Mouse (Mus musculus) CD4-positive, CD25-positive, alpha-beta regulatory T cell (primary cell): Measurements from ENCODE around the gene Lce1j. TPM values are rescaled to one million over a fixed set of nuclear protein-coding genes. Genes with fewer than 3 reads are reported as not detected.

Source experiments
- polyA plus RNA-seq: library from polyadenylated mRNA; unstranded; fragments of 100-300 nt; shearing (Covaris generic); gene quantifications from one replicate; pipeline ENCODE4 v1.2.1, GENCODE M21; 2017

Lce1j gene
- not detected for polyA plus RNA-seq

DNA sequence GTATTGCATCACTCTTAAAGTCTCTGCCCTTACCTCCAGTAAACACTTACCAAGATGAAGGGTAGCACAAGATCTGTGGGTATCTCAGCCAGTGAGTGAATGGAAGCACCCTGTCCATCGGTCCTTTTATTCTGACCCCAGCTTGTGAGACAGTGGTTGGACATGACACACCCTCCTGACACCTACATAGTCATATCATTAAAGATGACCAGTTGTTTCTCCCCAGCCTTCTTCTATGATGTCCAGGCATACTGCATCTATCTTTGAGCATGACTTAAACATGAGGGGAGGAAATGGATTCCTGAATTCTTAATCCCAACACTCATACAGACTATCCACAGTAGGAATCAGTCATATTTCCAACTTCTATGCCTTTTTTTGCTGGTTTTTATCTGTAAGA lies at the start of gene Lce1j:
Lce1j (minus strand) TSS at position 101 of the 400 bp plus-strand sequence.

DNA sequence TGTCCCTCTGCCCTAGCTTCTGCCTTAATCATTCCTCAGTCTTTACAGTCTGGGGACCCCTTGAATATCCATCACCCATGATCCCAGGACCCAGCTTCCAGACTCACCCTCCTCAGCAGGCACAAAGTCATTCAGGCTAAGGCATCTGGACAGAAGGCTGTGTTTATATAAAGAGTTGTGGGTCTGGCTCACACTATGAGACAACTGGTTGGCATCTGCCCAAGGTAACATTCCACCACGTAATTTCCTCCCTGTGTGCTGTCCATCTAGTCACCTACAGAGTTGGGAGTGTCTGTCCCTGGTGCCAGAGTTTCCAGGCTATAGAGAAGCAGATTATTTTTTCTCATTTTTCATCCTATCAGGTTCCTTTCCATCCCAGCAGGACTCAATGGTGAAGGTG lies 36.8 kb upstream of the Lce1j start, which contains the start of gene Kprp:
Kprp (minus strand) TSS at position 140 of the 400 bp plus-strand sequence.

DNA sequence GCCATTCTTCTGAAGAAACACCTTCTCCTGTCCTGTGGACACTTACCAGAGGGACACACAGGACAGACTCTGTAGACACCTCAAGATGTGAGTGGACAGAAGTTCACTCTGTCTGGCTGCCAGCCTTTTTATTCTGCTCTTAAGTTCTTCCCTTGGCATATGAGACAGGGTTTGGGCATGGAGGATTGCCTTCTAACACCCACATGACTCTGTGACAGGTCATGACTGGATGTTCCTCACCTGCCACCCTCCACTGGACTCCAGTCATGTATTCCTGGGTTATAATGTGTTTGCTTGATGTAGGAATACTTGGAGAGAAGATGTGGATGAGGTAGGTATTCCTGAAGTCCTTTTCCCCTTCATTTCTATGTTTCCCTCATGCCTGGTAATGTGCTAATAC lies 17.5 kb upstream of the Lce1j start, which contains the start of gene Lce1k:
Lce1k (minus strand) TSS at position 101 of the 400 bp plus-strand sequence.

DNA sequence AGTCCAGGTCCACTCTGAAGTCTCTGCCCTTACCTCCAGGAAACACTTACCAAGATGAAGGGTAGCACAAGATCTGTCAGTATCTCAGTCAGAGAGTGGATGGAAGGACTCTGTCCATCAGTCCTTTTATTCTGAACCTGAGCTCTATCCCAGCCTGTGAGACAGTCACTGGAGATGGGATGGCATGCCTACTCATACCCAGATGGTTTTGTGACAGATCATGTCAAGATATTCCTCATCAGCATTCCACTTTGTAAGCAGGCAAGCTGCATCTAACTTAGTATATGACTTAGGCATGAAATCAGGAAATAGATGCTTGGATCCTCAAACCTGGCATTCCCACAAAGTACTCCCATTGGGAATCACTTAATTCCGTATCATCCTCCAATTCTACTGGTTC lies 11.5 kb downstream of the Lce1j start, which contains the start of gene Lce1i:
Lce1i (minus strand) TSS at position 101 of the 400 bp plus-strand sequence.

DNA sequence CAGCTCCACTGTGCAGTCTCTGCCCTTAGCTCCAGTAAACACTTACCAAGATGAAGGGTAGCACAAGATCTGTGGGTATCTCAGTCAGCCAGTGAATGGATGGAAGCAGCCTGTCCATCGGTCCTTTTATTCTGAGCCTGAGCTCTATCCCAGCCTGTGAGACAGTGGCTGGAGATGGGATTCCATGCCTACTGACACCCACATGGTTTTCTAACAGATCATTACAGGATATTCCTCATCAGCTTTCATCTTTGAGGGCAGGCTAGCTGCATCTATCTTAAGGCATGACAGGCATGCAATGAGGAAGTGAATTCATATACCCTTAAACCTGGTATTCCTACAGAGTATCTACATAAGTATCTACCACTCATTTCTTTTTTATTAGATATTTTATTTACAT lies 25.3 kb downstream of the Lce1j start, which contains the start of gene Lce1h:
Lce1h (minus strand) TSS at position 101 of the 400 bp plus-strand sequence.

DNA sequence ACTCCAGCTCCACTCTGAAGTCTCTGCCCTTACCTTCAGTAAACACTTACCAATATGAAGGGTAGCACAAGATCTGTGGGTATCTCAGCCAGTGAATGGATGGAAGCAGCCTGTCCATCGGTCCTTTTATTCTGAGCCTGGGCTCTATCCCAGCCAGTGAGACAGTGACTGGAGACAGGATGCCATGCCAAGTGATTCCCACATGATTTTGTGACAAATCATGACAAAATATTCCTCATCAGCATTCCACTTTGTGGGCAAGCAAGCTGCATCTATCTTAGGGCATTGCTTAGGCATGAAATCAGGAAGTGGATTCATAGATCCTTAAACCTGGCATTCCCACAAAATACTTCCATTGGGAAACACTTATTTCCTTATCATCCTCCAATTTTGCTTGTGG lies 38.1 kb downstream of the Lce1j start, which contains the start of gene Lce1g:
Lce1g (minus strand) TSS at position 101 of the 400 bp plus-strand sequence.

DNA sequence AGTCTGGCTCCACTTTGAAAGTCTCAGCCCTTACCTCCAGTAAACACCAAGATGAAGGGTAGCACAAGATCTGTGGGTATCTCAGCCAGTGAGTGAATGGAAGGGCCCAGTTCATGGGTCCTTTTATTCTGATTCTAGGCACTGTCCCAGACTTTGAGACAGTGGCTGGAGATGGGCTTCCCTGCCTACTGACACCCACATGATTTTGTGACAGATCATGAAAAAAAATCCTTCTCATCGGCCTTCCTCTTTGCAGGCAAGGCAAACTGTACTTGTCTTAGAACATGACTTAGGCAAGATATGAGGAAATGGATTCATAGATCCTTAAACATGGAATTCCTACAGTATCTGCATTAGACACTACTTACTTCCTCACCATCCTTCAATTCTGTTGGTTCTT lies 51.3 kb downstream of the Lce1j start, which contains the start of gene Gm38119:
Gm38119 (minus strand) TSS at position 101 of the 400 bp plus-strand sequence.

Other genes with a start within 250 kb of the Lce1j start
- gene Ivl, start 216.8 kb downstream of the Lce1j start, polyA plus RNA-seq, result not detected
- not detected for gene Smcp, start 201.5 kb downstream of the Lce1j start, polyA plus RNA-seq
- not detected for gene 2210017I01Rik, start 183.0 kb downstream of the Lce1j start, polyA plus RNA-seq
- gene Lce6a, start 168.9 kb downstream of the Lce1j start, polyA plus RNA-seq, result not detected
- gene Lce1a1, start 142.2 kb downstream of the Lce1j start, polyA plus RNA-seq, result not detected
- not detected for gene Lce1b, start 133.6 kb downstream of the Lce1j start, polyA plus RNA-seq
- not detected for gene Lce1a2, start 120.2 kb downstream of the Lce1j start, polyA plus RNA-seq
- gene Lce1c, start 111.3 kb downstream of the Lce1j start, polyA plus RNA-seq, result not detected
- not detected for gene Lce1d, start 103.3 kb downstream of the Lce1j start, polyA plus RNA-seq
- gene Lce1e, start 81.4 kb downstream of the Lce1j start, polyA plus RNA-seq, result not detected
- not detected for gene Lce1f, start 70.2 kb downstream of the Lce1j start, polyA plus RNA-seq
- not detected for gene Gm38119, start 51.4 kb downstream of the Lce1j start, polyA plus RNA-seq
- not detected for gene Lce1g, start 38.2 kb downstream of the Lce1j start, polyA plus RNA-seq
- gene Lce1h, start 25.4 kb downstream of the Lce1j start, polyA plus RNA-seq, result not detected
- gene Lce1i, start 11.6 kb downstream of the Lce1j start, polyA plus RNA-seq, result not detected
- not detected for gene Lce1k, start 17.4 kb upstream of the Lce1j start, polyA plus RNA-seq
- not detected for gene Kprp, start 36.7 kb upstream of the Lce1j start, polyA plus RNA-seq
- not detected for gene Lce1l, start 60.8 kb upstream of the Lce1j start, polyA plus RNA-seq
- not detected for gene 2310050C09Rik, start 79.7 kb upstream of the Lce1j start, polyA plus RNA-seq
- not detected for gene Lce3a, start 135.7 kb upstream of the Lce1j start, polyA plus RNA-seq
- gene Lce3b, start 142.5 kb upstream of the Lce1j start, polyA plus RNA-seq, result not detected
- gene Lce3c, start 154.0 kb upstream of the Lce1j start, polyA plus RNA-seq, result not detected
- not detected for gene Lce3d, start 166.9 kb upstream of the Lce1j start, polyA plus RNA-seq
- gene Lce3e, start 176.5 kb upstream of the Lce1j start, polyA plus RNA-seq, result not detected
- gene Lce3f, start 201.7 kb upstream of the Lce1j start, polyA plus RNA-seq, result not detected
- not detected for gene Crct1, start 225.2 kb upstream of the Lce1j start, polyA plus RNA-seq
- not detected for gene Lce1m, start 228.5 kb upstream of the Lce1j start, polyA plus RNA-seq